Mouse (Mus musculus): ENCODE data around the gene Msrb2.
A peak's percentile ranks its signal among the peaks of the same experiment; 100 is the strongest.

Msrb2 gene

GRCm38 (mm10) chr2:19371390-19372158 lies at the start of gene Msrb2:
Gene Msrb2, plus strand, starts transcription at chr2:19371440.
- DNase-seq, result peak; percentile 85

GRCm38 (mm10) chr2:19322448-19322847 lies 48.8 kb upstream of the Msrb2 start:
- DNase-seq, result no peak

- no peak for DNase-seq
Measured at GRCm38 (mm10) chr2:19326376-19326775, 44.9 kb upstream of the Msrb2 start.

GRCm38 (mm10) chr2:19327811-19328210 lies 43.4 kb upstream of the Msrb2 start:
- DNase-seq, result no peak

GRCm38 (mm10) chr2:19343901-19344635 lies 27.2 kb upstream of the Msrb2 start:
- DNase-seq, result peak; percentile 31

GRCm38 (mm10) chr2:19344636-19345413 lies 26.4 kb upstream of the Msrb2 start:
- DNase-seq, result peak; percentile 89

GRCm38 (mm10) chr2:19345414-19345964 lies 25.8 kb upstream of the Msrb2 start:
- DNase-seq, result no peak

GRCm38 (mm10) chr2:19348454-19348853 lies 22.8 kb upstream of the Msrb2 start:
- DNase-seq, result no peak

GRCm38 (mm10) chr2:19350167-19350566 lies 21.1 kb upstream of the Msrb2 start:
- DNase-seq, result no peak

- no peak for DNase-seq
Measured at GRCm38 (mm10) chr2:19351615-19352253, 19.5 kb upstream of the Msrb2 start.

- DNase-seq, result no peak
Measured at GRCm38 (mm10) chr2:19353158-19353557, 18.1 kb upstream of the Msrb2 start.

- DNase-seq, result no peak
Measured at GRCm38 (mm10) chr2:19362880-19363279, 8.4 kb upstream of the Msrb2 start.

- DNase-seq, result no peak
Measured at GRCm38 (mm10) chr2:19366426-19366825, 4.8 kb upstream of the Msrb2 start.

GRCm38 (mm10) chr2:19367114-19367513 lies 4.1 kb upstream of the Msrb2 start:
- DNase-seq, result no peak

- DNase-seq, result no peak
Measured at GRCm38 (mm10) chr2:19373695-19374094, 2.5 kb downstream of the Msrb2 start.

- DNase-seq, result no peak
Measured at GRCm38 (mm10) chr2:19380446-19380950, 9.3 kb downstream of the Msrb2 start.

- no peak for DNase-seq
Measured at GRCm38 (mm10) chr2:19380986-19381385, 9.7 kb downstream of the Msrb2 start.

GRCm38 (mm10) chr2:19382206-19382605 lies 11.0 kb downstream of the Msrb2 start:
- DNase-seq, result no peak

GRCm38 (mm10) chr2:19383006-19383405 lies 11.8 kb downstream of the Msrb2 start:
- DNase-seq, result no peak

- no peak for DNase-seq
Measured at GRCm38 (mm10) chr2:19385772-19386171, 14.5 kb downstream of the Msrb2 start.

GRCm38 (mm10) chr2:19388329-19389103 lies 17.3 kb downstream of the Msrb2 start:
- DNase-seq, result no peak
